Mouse (Mus musculus): ENCODE results near the gene Hyal6.

DNA sequence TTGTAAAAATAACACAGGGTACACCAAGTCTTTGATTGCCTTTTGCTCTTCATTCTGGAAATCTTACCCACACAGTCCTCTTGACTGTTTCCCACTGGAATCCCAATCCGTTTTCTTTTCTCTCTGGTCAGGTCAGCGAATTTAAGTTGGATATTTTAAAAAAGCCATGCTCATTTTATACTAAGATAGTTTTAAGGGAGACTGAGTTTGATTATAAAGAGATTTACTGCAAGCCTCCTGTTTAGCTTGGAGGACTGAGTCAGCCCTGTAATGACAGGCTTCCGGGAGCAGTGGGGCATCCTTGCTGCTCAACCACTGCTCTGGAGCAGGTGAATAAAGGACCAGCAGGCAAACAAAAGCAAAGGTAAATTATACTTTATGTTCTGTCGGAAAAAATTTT lies 15.0 kb downstream of the Hyal6 start, which contains the start of gene Hyal4:
- TF ChIP-seq GATA1 (IDR thresholded peaks at IDR 0.05; ENCODE audit: low read depth, low read length) (no peak), CHD2 (IDR thresholded peaks at IDR 0.05; ENCODE audit: low read length) (no peak), POLR2A (IDR thresholded peaks at IDR 0.05; ENCODE audit: control insufficient read depth in 1 of 2, insufficient read depth in 1 of 2, low read depth in 1 of 2, low read length in 2 of 2, poor library complexity in 1 of 2) (no peak), MAX (IDR thresholded peaks at IDR 0.05; ENCODE audit: low read length) (no peak), CTCF (IDR thresholded peaks at IDR 0.05 in 2 of 3, conservative IDR thresholded peaks at IDR 0.05 in 1 of 3; ENCODE audit: control insufficient read depth in 1 of 3, insufficient read depth in 1 of 3, low read depth in 2 of 3, low read length in 3 of 3, poor library complexity in 1 of 3, severe bottlenecking in 1 of 3) (no peak), SMC3 (IDR thresholded peaks at IDR 0.05; ENCODE audit: low read depth, low read length) (no peak), E2F4 (IDR thresholded peaks at IDR 0.05; ENCODE audit: borderline replicate concordance, low read depth, low read length) (no peak), ZMIZ1 (IDR thresholded peaks at IDR 0.05; ENCODE audit: low read depth, low read length) (no peak), ETS1 (IDR thresholded peaks at IDR 0.05; ENCODE audit: low read depth, low read length) (no peak), NRF1 (IDR thresholded peaks at IDR 0.05; ENCODE audit: insufficient read depth, low read depth, low read length, poor library complexity, severe bottlenecking) (no peak), EP300 (IDR thresholded peaks at IDR 0.05; ENCODE audit: low read depth in 1 of 2, low read length in 2 of 2) (no peak), CHD1 (IDR thresholded peaks at IDR 0.05; ENCODE audit: low read depth, low read length) (no peak), USF2 (IDR thresholded peaks at IDR 0.05; ENCODE audit: borderline replicate concordance in 1 of 2, insufficient read depth in 1 of 2, low read depth in 1 of 2, low read length in 2 of 2) (no peak), HCFC1 (IDR thresholded peaks at IDR 0.05; ENCODE audit: low read depth, low read length) (no peak)
